Mouse (Mus musculus) mature B cell (primary cell): ENCODE measurements around the gene Kiss1r.

Experiments used
- in situ Hi-C: fragments of 300-500 bp; cut with MboI; formaldehyde crosslinking; loops from 2 replicates; pipeline ENCODE4 v1.14.3; 2019

Kiss1r gene

GRCm38 (mm10) chr10:79897316-79898245 lies 19.2 kb upstream of the Kiss1r start:
- in situ Hi-C loops, result no loop called here

GRCm38 (mm10) chr10:79900951-79901410 lies 15.8 kb upstream of the Kiss1r start:
- in situ Hi-C loops, result no loop called here

GRCm38 (mm10) chr10:79906712-79907111 lies 10.1 kb upstream of the Kiss1r start:
- in situ Hi-C loops, result no loop called here

- in situ Hi-C loops, result no loop called here
Observed at GRCm38 (mm10) chr10:79907415-79907814, 9.4 kb upstream of the Kiss1r start.

- in situ Hi-C loops, result no loop called here
Observed at GRCm38 (mm10) chr10:79908167-79909091, 8.3 kb upstream of the Kiss1r start, which contains the start of gene Med16. Gene Med16 (minus strand): TSS chr10:79908923.

- in situ Hi-C loops, result no loop called here
Observed at GRCm38 (mm10) chr10:79909092-79909922, 7.5 kb upstream of the Kiss1r start.

- in situ Hi-C loops, result no loop called here
Observed at GRCm38 (mm10) chr10:79910556-79910955, 6.2 kb upstream of the Kiss1r start, which contains the start of gene Gm26602. Gene Gm26602 (plus strand): TSS chr10:79910856.

- in situ Hi-C loops, result no loop called here
Observed at GRCm38 (mm10) chr10:79912412-79912811, 4.4 kb upstream of the Kiss1r start.

- in situ Hi-C loops, result no loop called here
Observed at GRCm38 (mm10) chr10:79914131-79914947, 2.4 kb upstream of the Kiss1r start.

GRCm38 (mm10) chr10:79914948-79915596 lies 1.7 kb upstream of the Kiss1r start:
- in situ Hi-C loops, result no loop called here

- in situ Hi-C loops, result no loop called here
Observed at GRCm38 (mm10) chr10:79916081-79916480, 690 bp upstream of the Kiss1r start.

- in situ Hi-C loops, result no loop called here
Observed at GRCm38 (mm10) chr10:79917532-79918100, 845 bp downstream of the Kiss1r start.

- in situ Hi-C loops, result no loop called here
Observed at GRCm38 (mm10) chr10:79918231-79919078, 1.7 kb downstream of the Kiss1r start.

GRCm38 (mm10) chr10:79919251-79919849 lies 2.6 kb downstream of the Kiss1r start:
- in situ Hi-C loops, result no loop called here

GRCm38 (mm10) chr10:79920056-79920890 lies 3.5 kb downstream of the Kiss1r start:
- in situ Hi-C loops, result loop anchor here (5.0 to 10.0 kb wide), 2 partner anchors 37 to 85 kb away; no protein-coding TSS in a partner anchor

- in situ Hi-C loops, result loop anchor here (5.0 to 10.0 kb wide), 2 partner anchors 36 to 86 kb away; no protein-coding TSS in a partner anchor
Observed at GRCm38 (mm10) chr10:79920958-79921535, 4.3 kb downstream of the Kiss1r start, which contains the start of gene R3hdm4. Gene R3hdm4 (minus strand): TSS chr10:79921208.
